Mouse (Mus musculus) telencephalon, adult 2 months (tissue): ENCODE results near the gene AL732309.1.

Experiments used
- DNase-seq: peaks from one replicate; pipeline ENCODE4 v3.0.0-alpha.2; 2011; ENCODE audit warnings: low read depth, low spot score

Gene AL732309.1

DNA sequence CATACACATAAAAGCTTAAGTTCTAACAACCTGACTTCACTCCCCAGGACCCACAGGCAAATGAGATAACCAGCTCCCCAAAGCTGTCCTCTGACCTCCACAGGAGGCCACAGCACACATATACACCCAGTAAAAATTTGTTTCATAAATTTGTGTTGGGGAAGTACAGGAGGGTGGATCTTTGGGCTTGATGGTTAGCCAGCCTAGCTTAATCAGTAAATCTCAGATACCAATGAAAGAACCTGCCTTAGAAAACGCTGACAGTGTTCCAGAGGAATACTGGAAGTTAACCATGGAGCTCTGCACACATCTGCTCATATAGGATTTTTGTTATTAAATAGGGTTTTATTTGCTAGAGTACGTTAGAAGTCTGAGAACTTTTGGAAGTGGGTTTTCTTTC, 29.0 kb downstream of the AL732309.1 start:
- DNase-seq, result no peak

DNA sequence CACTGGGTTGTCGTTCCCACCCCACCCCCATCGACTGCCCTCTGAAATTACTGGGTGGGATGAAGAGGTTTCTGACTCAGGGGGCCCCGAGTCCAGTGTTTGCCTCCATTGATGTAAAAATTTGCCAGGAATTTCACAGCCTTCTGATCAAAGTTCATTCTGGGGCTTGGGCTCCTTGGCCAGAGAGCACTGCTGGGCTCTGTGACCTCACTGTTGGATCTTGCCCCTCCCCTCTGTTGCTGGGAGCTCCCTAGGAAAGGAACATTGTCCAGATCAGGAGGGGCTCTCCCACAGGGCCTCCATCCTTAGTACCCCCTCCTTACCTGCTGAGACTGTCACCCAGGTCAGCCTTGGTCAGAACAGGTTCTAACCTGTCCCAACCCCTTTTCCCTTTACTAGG, 32.2 kb downstream of the AL732309.1 start, which contains the start of gene Stpg3:
TSS of gene Stpg3 (minus strand) at position 194 of the 400 bp plus-strand sequence.
- DNase-seq, result no peak

GRCm38 (mm10) chr2:25213266-25213865, 33.3 kb downstream of the AL732309.1 start:
- no peak for DNase-seq

GRCm38 (mm10) chr2:25211121-25211670, 35.5 kb downstream of the AL732309.1 start, which contains the start of gene Nelfb:
TSS of gene Nelfb (minus strand) at chr2:25211489.
- DNase-seq, result peak; percentile 72

GRCm38 (mm10) chr2:25210686-25211085, 36.0 kb downstream of the AL732309.1 start:
- no peak for DNase-seq

GRCm38 (mm10) chr2:25207593-25207992, 39.1 kb downstream of the AL732309.1 start:
- no peak for DNase-seq

- DNase-seq, result no peak
These were observed 42.9 kb downstream of the AL732309.1 start for GRCm38 (mm10) chr2:25203631-25204214.

GRCm38 (mm10) chr2:25200631-25201030, 46.0 kb downstream of the AL732309.1 start:
- DNase-seq, result no peak

DNA sequence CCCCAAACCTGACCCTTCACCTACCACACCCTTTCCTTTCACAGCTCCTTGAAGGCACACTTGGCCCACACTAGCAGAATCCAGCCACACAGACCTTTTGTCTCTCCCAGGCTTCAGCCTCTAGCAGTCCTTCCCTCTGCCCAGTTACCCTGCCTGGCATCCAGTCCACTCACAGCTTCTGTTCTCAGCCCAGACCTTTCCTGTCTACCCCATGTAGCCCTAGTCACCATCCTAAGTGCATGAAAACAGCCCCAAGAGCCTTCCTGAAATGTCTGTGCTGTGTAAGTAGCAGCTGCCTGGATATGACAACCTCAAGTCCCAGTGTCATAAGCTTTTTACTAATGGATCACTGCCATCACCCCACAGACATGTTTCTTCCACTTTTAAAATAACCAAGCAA, 48.7 kb downstream of the AL732309.1 start:
- no peak for DNase-seq

DNA sequence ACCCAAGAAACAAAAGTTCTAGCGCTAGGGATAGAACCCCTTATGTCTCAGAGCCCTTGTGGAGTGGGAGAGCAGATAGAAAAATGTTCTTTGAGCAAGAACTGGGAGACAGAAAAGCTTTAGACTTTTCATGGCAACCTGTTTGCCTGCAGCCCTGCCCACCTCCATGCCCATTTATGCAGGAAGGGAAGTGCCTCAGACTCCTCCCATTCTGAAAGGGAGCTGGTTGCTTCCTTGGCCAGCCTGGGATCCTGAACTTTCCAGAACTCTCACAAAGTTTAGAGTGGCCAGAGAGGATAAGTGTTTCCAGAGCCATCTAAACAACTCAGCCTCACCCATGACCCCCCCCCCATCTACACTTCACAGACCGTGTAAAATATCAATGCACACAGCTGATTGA, 49.5 kb downstream of the AL732309.1 start:
- DNase-seq, result no peak

DNA sequence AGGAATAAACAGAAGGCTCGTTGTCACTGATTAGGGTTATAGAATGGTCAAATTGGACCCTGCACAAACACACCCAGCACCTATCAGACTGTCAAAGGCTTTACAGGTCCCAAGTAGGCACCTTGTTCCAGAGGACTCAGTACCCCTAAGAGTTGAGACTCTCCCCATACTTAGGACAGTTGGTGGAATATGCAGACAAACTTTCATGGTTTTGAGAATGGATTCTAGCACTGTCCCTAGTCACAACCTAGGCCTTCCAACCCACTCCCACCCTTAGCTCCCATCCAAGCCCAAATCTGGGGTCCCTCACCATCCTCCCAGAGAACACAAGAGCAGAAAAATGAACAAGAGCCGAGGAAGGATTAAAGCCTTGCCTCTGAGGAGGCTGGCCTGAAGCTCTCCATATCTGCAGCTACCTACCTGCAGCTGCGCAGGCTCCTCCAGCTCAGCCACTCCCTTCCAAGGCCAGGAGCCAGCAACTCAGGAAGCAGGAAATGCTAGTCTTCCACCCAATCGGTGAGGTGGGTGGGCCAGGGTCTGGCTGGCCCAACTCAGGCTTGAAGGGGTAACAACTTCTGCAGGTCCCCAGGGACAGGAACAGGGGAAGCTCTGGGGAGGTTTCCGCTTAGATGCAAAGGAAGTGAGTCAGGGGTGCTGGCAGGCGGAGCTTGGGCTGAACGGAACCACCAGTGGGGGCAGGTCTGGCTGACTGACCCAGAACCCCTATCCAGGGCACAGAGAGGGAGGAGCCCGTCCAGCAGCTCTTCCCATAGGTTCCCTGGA, 50.3 kb downstream of the AL732309.1 start, which contains the start of gene Tor4a:
TSS of gene Tor4a (minus strand) at position 715 of the 783 bp plus-strand sequence.
- DNase-seq, result no peak

DNA sequence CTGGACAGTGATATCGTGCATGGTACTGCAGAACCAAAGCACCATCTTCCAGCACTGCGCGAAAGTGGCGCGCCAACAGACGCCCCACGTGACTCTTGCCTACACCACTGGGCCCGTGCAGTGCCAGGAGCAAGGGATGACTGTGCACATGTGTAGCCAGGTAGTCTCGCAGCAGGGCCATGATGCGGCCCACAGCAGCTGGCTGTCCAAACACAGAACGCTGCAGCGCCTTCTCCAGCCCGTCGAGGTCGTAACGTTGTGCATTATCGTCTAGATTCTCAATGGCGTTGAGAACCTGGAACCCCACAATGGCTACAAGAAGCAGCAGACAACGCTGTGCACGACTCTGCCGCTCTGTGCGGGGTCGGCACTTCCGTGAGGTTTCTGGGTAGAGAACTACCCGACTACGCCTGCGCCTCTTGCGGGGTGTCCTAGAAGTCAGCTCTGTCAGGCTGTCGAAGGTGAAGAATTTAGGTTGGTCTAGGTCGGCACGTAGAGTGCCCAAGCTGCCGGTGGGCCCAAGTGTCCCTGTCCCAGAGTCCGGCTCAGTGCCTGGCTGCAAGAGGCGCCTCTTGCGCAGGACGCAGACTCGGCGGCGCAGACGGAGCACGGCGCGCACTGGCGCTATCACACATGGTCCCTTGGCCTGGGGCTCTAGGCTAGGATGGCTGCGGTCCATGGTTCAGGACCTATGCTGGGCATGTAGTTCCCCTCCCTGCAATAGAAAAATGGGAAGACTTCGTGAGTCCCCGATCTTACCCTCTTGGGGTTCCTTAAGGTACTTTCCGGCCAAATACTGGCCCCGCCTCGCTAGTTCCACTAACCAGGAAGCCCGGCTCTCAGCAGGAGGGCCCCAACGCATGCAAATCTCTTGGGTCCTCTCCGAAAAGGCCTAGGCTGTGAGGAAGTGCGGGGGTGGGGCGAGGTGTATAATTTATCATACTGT, 51.2 kb downstream of the AL732309.1 start:
- DNase-seq, result no peak
